Mouse (Mus musculus): ENCODE data around the gene Adgrb2. TPM values are rescaled to one million over a fixed set of nuclear protein-coding genes. Genes with fewer than 3 reads are reported as not detected.

Adgrb2 gene
- polyA plus RNA-seq, 1 experiment from 2014 or later = 3.6 TPM

GRCm38 (mm10) chr4:129970168-129970567 is 14.5 kb upstream of the Adgrb2 start:
- DNase-seq (ENCODE audit: low spot score) = no peak
- Histone ChIP-seq H3K27me3 (ENCODE audit: control insufficient read depth, insufficient read depth, low read length) (no peaks in the 10 kb centered on the region), H3K9me3 (ENCODE audit: control insufficient read depth, low read length) (no peaks in the 10 kb centered on the region), H3K4me1 (replicated peaks; ENCODE audit: control insufficient read depth, insufficient read depth, low read length) (peaks cover 28% of the 10 kb centered on the region), H3K4me2 (ENCODE audit: low read depth, low read length, severe bottlenecking) (no peak overlapping the region), H3K9ac (ENCODE audit: low read length) (no peak overlapping the region), H3K4me3 (ENCODE audit: low read depth, low read length) (no peak overlapping the region), H3K36me3 (ENCODE audit: control insufficient read depth, insufficient read depth, low read length) (no peaks in the 10 kb centered on the region), H3K27ac (ENCODE audit: low read depth, low read length) (no peak overlapping the region)
- 20% methylated on average over 8 of the region's 8 CpGs for WGBS
- ATAC-seq (replicated peaks; ENCODE audit: low FRiP score) = no peak

GRCm38 (mm10) chr4:129970861-129971260 is 13.8 kb upstream of the Adgrb2 start:
- Histone ChIP-seq H3K9ac (ENCODE audit: low read length) (no peak overlapping the region), H3K4me3 (ENCODE audit: low read depth, low read length) (no peak overlapping the region), H3K36me3 (ENCODE audit: control insufficient read depth, insufficient read depth, low read length) (no peaks in the 10 kb centered on the region), H3K9me3 (ENCODE audit: control insufficient read depth, low read length) (no peaks in the 10 kb centered on the region), H3K4me1 (replicated peaks; ENCODE audit: control insufficient read depth, insufficient read depth, low read length) (peaks cover 25% of the 10 kb centered on the region), H3K27me3 (ENCODE audit: control insufficient read depth, insufficient read depth, low read length) (no peaks in the 10 kb centered on the region), H3K4me2 (ENCODE audit: low read depth, low read length, severe bottlenecking) (no peak overlapping the region), H3K27ac (ENCODE audit: low read depth, low read length) (no peak overlapping the region)
- DNase-seq (ENCODE audit: low spot score) = no peak
- no peak for ATAC-seq (replicated peaks; ENCODE audit: low FRiP score)
- 90% methylated on average over 11 of the region's 11 CpGs for WGBS

GRCm38 (mm10) chr4:129971989-129972388 is 12.7 kb upstream of the Adgrb2 start:
- H3K4me3 ChIP-seq (ENCODE audit: low read depth, low read length) = no peak overlapping the region
- H3K9ac ChIP-seq (ENCODE audit: low read length) = no peak overlapping the region
- H3K9me3 ChIP-seq (ENCODE audit: control insufficient read depth, low read length) = no peaks in the 10 kb centered on the region
- H3K27me3 ChIP-seq (ENCODE audit: control insufficient read depth, insufficient read depth, low read length) = no peaks in the 10 kb centered on the region
- H3K4me1 ChIP-seq (replicated peaks; ENCODE audit: control insufficient read depth, insufficient read depth, low read length) = peaks cover 17% of the 10 kb centered on the region
- 45% methylated on average over 7 of the region's 7 CpGs for WGBS
- H3K4me2 ChIP-seq (ENCODE audit: low read depth, low read length, severe bottlenecking) = no peak overlapping the region
- ATAC-seq (replicated peaks; ENCODE audit: low FRiP score) (no peak), DNase-seq (ENCODE audit: low spot score) (no peak)
- no peaks in the 10 kb centered on the region for H3K36me3 ChIP-seq (ENCODE audit: control insufficient read depth, insufficient read depth, low read length)
- no peak overlapping the region for H3K27ac ChIP-seq (ENCODE audit: low read depth, low read length)

GRCm38 (mm10) chr4:129974285-129974684 is 10.4 kb upstream of the Adgrb2 start:
- ATAC-seq (replicated peaks; ENCODE audit: low FRiP score) = no peak

GRCm38 (mm10) chr4:129977256-129977655 is 7.4 kb upstream of the Adgrb2 start:
- Histone ChIP-seq H3K9ac (ENCODE audit: low read length) (no peak overlapping the region), H3K36me3 (ENCODE audit: control insufficient read depth, insufficient read depth, low read length) (no peaks in the 10 kb centered on the region), H3K4me2 (ENCODE audit: low read depth, low read length, severe bottlenecking) (no peak overlapping the region), H3K27ac (ENCODE audit: low read depth, low read length) (no peak overlapping the region), H3K9me3 (ENCODE audit: control insufficient read depth, low read length) (no peaks in the 10 kb centered on the region), H3K4me3 (ENCODE audit: low read depth, low read length) (no peak overlapping the region), H3K27me3 (ENCODE audit: control insufficient read depth, insufficient read depth, low read length) (no peaks in the 10 kb centered on the region; the same call in 1 of the 2 replicates), H3K4me1 (replicated peaks; ENCODE audit: control insufficient read depth, insufficient read depth, low read length) (0 out of 2 replicates have a peak, but pooled peaks cover 3% of the 10 kb centered on the region)
- no peak for DNase-seq (ENCODE audit: low spot score)
- ATAC-seq (replicated peaks; ENCODE audit: low FRiP score) = no peak
- 71% methylated on average over 4 of the region's 4 CpGs for WGBS

More at GRCm38 (mm10) chr4:129974285-129974684, 10.4 kb upstream of the Adgrb2 start:
- no peak overlapping the region for H3K9ac ChIP-seq (ENCODE audit: low read length)
- H3K27ac ChIP-seq (ENCODE audit: low read depth, low read length) = no peak overlapping the region
- H3K4me2 ChIP-seq (ENCODE audit: low read depth, low read length, severe bottlenecking) = no peak overlapping the region
- WGBS = 66% methylated on average over 9 of the region's 9 CpGs
- DNase-seq (ENCODE audit: low spot score) = no peak
- H3K9me3 ChIP-seq (ENCODE audit: control insufficient read depth, low read length) = no peaks in the 10 kb centered on the region
- no peaks in the 10 kb centered on the region for H3K27me3 ChIP-seq (ENCODE audit: control insufficient read depth, insufficient read depth, low read length)
- no peaks in the 10 kb centered on the region for H3K36me3 ChIP-seq (ENCODE audit: control insufficient read depth, insufficient read depth, low read length)
- H3K4me1 ChIP-seq (replicated peaks; ENCODE audit: control insufficient read depth, insufficient read depth, low read length) = peaks cover 4% of the 10 kb centered on the region; the same call in 1 of the 2 replicates
- H3K4me3 ChIP-seq (ENCODE audit: low read depth, low read length) = no peak overlapping the region

GRCm38 (mm10) chr4:129978227-129978626 is 6.4 kb upstream of the Adgrb2 start:
- H3K27me3 ChIP-seq (ENCODE audit: control insufficient read depth, insufficient read depth, low read length) = peaks cover 2% of the 10 kb centered on the region
- no peak overlapping the region for H3K9ac ChIP-seq (ENCODE audit: low read length)
- H3K27ac ChIP-seq (ENCODE audit: low read depth, low read length) = no peak overlapping the region
- no peak overlapping the region for H3K4me3 ChIP-seq (ENCODE audit: low read depth, low read length)
- ATAC-seq (replicated peaks; ENCODE audit: low FRiP score) (no peak), DNase-seq (ENCODE audit: low spot score) (no peak)
- H3K9me3 ChIP-seq (ENCODE audit: control insufficient read depth, low read length) = no peaks in the 10 kb centered on the region
- H3K4me2 ChIP-seq (ENCODE audit: low read depth, low read length, severe bottlenecking) = no peak overlapping the region
- H3K36me3 ChIP-seq (ENCODE audit: control insufficient read depth, insufficient read depth, low read length) = no peaks in the 10 kb centered on the region
- peaks cover 11% of the 10 kb centered on the region for H3K4me1 ChIP-seq (replicated peaks; ENCODE audit: control insufficient read depth, insufficient read depth, low read length)
- WGBS = 68% methylated on average over 4 of the region's 4 CpGs

GRCm38 (mm10) chr4:129978930-129979329 is 5.7 kb upstream of the Adgrb2 start:
- Histone ChIP-seq H3K36me3 (ENCODE audit: control insufficient read depth, insufficient read depth, low read length) (no peaks in the 10 kb centered on the region), H3K9me3 (ENCODE audit: control insufficient read depth, low read length) (no peaks in the 10 kb centered on the region), H3K4me1 (replicated peaks; ENCODE audit: control insufficient read depth, insufficient read depth, low read length) (peaks cover 18% of the 10 kb centered on the region), H3K27ac (ENCODE audit: low read depth, low read length) (no peak overlapping the region), H3K27me3 (ENCODE audit: control insufficient read depth, insufficient read depth, low read length) (peaks cover 8% of the 10 kb centered on the region), H3K9ac (ENCODE audit: low read length) (no peak overlapping the region), H3K4me2 (ENCODE audit: low read depth, low read length, severe bottlenecking) (no peak overlapping the region), H3K4me3 (ENCODE audit: low read depth, low read length) (no peak overlapping the region)
- WGBS = 65% methylated on average over 4 of the region's 4 CpGs
- DNase-seq (ENCODE audit: low spot score) (no peak), ATAC-seq (replicated peaks; ENCODE audit: low FRiP score) (no peak)

GRCm38 (mm10) chr4:129981657-129982056 is 3.0 kb upstream of the Adgrb2 start:
- H3K4me3 ChIP-seq (ENCODE audit: low read depth, low read length) = no peak overlapping the region
- H3K4me2 ChIP-seq (ENCODE audit: low read depth, low read length, severe bottlenecking) = no peak overlapping the region
- H3K27ac ChIP-seq (ENCODE audit: low read depth, low read length) = no peak overlapping the region
- 46% methylated on average over 11 of the region's 11 CpGs for WGBS
- H3K36me3 ChIP-seq (ENCODE audit: control insufficient read depth, insufficient read depth, low read length) = no peaks in the 10 kb centered on the region
- ATAC-seq (replicated peaks; ENCODE audit: low FRiP score) (no peak), DNase-seq (ENCODE audit: low spot score) (no peak)
- no peak overlapping the region for H3K9ac ChIP-seq (ENCODE audit: low read length)
- no peaks in the 10 kb centered on the region for H3K9me3 ChIP-seq (ENCODE audit: control insufficient read depth, low read length)
- peaks cover 27% of the 10 kb centered on the region for H3K4me1 ChIP-seq (replicated peaks; ENCODE audit: control insufficient read depth, insufficient read depth, low read length)
- peaks cover 18% of the 10 kb centered on the region for H3K27me3 ChIP-seq (ENCODE audit: control insufficient read depth, insufficient read depth, low read length)

GRCm38 (mm10) chr4:129983046-129983445 is 1.6 kb upstream of the Adgrb2 start:
- Histone ChIP-seq H3K4me3 (ENCODE audit: low read depth, low read length) (no peak overlapping the region), H3K4me2 (ENCODE audit: low read depth, low read length, severe bottlenecking) (no peak overlapping the region), H3K9me3 (ENCODE audit: control insufficient read depth, low read length) (no peaks in the 10 kb centered on the region), H3K27me3 (ENCODE audit: control insufficient read depth, insufficient read depth, low read length) (peaks cover 25% of the 10 kb centered on the region), H3K27ac (ENCODE audit: low read depth, low read length) (no peak overlapping the region), H3K36me3 (ENCODE audit: control insufficient read depth, insufficient read depth, low read length) (no peaks in the 10 kb centered on the region), H3K9ac (ENCODE audit: low read length) (no peak overlapping the region), H3K4me1 (replicated peaks; ENCODE audit: control insufficient read depth, insufficient read depth, low read length) (peaks cover 38% of the 10 kb centered on the region)
- DNase-seq (ENCODE audit: low spot score) (no peak), ATAC-seq (replicated peaks; ENCODE audit: low FRiP score) (no peak)
- 10% methylated on average over 5 of the region's 5 CpGs for WGBS
